Mouse (Mus musculus): ENCODE data around the gene Nadk. TPM values are rescaled to one million over a fixed set of nuclear protein-coding genes. Genes with fewer than 3 reads are reported as not detected.

Gene Nadk
- total and polyA plus RNA-seq, 3 experiments = 162 to 204 (median 199) TPM

DNA sequence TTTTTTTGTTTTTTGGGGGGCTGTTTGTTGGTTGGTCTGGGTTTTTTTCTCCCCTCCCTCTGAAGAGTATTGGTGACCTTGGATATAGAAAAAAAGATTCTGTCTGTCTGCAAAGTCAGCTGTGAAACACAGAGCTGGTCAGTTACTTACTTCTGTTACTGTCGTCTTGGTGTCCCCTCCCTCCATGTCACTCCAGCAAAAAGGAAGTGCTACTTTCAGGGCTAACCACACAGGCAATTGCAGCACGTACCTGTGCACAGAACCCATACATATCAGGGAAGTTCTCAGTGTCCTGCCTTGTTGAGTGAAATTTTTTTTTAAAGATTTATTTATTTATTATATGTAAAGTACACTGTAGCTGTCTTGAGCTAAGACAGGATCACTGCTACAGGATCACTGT is 11.7 kb upstream of the Nadk start:
- H3K4me2 ChIP-seq (ENCODE audit: insufficient read depth, low read depth, poor library complexity, severe bottlenecking) = peak overlapping the region; percentile 55
- dilution Hi-C loops (cut with MboI; ENCODE audit: extremely low pct_ligation_motif_present, extremely low pct_unique_long_range_greater_than_20kb, low sequenced_read_pairs) (no loop called here), in situ Hi-C loops (cut with MboI; ENCODE audit: low pct_ligation_motif_present, low pct_unique_long_range_greater_than_20kb, low sequenced_read_pairs) (no loop called here)
- H3K9me3 ChIP-seq (replicated peaks; ENCODE audit: low read length) = no peaks in the 10 kb centered on the region
- H3K4me1 ChIP-seq (ENCODE audit: control insufficient read depth in 1 of 2, insufficient read depth in 2 of 2) = peaks cover 11 to 38% of the 10 kb centered on the region in 2 experiments
- H3K27ac ChIP-seq (ENCODE audit: insufficient read depth, low read depth) = peak overlapping the region; percentile 93
- H3K36me3 ChIP-seq (replicated peaks in 1 of 2; ENCODE audit: control insufficient read depth in 1 of 2, insufficient read depth in 1 of 2, low read length in 1 of 2) = peaks cover 54 to 67% of the 10 kb centered on the region in 2 experiments
- H3K4me3 ChIP-seq (replicated peaks in 1 of 3; ENCODE audit: low read depth in 2 of 3, low read length in 2 of 3, poor library complexity in 1 of 3) = no peak overlapping the region
- DNase-seq (ENCODE audit: extremely low read depth) = peak; percentile 65
- peaks cover 17% of the 10 kb centered on the region for H3K79me2 ChIP-seq (replicated peaks; ENCODE audit: control insufficient read depth, extremely low read depth, insufficient read depth, poor library complexity, severe bottlenecking)
- no peak for TF ChIP-seq ETS1 (conservative IDR thresholded peaks at IDR 0.05; ENCODE audit: low read depth, low read length)
- TF ChIP-seq TBP (conservative IDR thresholded peaks at IDR 0.05; ENCODE audit: low read depth, low read length) = peak; percentile 61; the same call in 1 of the 2 replicates
- TF ChIP-seq IRF4 (IDR thresholded peaks at IDR 0.05; ENCODE audit: low read depth, low read length) = peak; percentile 79
- TF ChIP-seq JUND (conservative IDR thresholded peaks at IDR 0.05; ENCODE audit: low read depth, low read length) = no peak
- TF ChIP-seq EP300 (IDR thresholded peaks at IDR 0.05; ENCODE audit: low read length) = peak; percentile 64
- no peaks in the 10 kb centered on the region for H3K27me3 ChIP-seq (replicated peaks)
- H3K9ac ChIP-seq (ENCODE audit: insufficient read depth, low read depth) = peak overlapping the region; percentile 42

DNA sequence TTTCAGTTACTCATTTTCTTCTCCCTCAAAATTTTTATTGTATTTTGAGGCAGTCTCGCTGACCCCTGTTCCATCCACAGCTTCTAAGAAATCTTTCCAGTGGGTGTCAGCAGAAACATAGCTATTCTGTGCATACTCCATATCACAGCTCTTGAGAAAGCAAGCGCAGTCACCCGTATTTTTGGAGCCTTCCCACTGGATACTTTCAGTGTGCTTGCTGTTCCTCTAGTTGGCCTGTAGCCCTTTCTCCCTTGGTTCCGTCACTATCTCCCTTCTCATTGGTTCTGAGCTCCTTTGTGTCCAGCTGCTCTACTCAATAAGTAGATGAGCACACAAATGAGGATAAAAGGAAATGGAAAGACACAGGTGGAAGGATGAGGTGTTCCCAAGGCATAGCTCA is 11.1 kb upstream of the Nadk start:
- Histone ChIP-seq H3K4me3 (replicated peaks in 1 of 3; ENCODE audit: low read depth in 2 of 3, low read length in 2 of 3, poor library complexity in 1 of 3) (no peak overlapping the region), H3K27ac (ENCODE audit: insufficient read depth, low read depth) (peak overlapping the region; percentile 93), H3K9ac (ENCODE audit: insufficient read depth, low read depth) (peak overlapping the region; percentile 42), H3K4me1 (ENCODE audit: control insufficient read depth in 1 of 2, insufficient read depth in 2 of 2) (peaks cover 11 to 38% of the 10 kb centered on the region in 2 experiments), H3K9me3 (replicated peaks; ENCODE audit: low read length) (no peaks in the 10 kb centered on the region), H3K79me2 (replicated peaks; ENCODE audit: control insufficient read depth, extremely low read depth, insufficient read depth, poor library complexity, severe bottlenecking) (peaks cover 17% of the 10 kb centered on the region), H3K27me3 (replicated peaks) (no peaks in the 10 kb centered on the region), H3K36me3 (replicated peaks in 1 of 2; ENCODE audit: control insufficient read depth in 1 of 2, insufficient read depth in 1 of 2, low read length in 1 of 2) (peaks cover 55 to 68% of the 10 kb centered on the region in 2 experiments), H3K4me2 (ENCODE audit: insufficient read depth, low read depth, poor library complexity, severe bottlenecking) (peak overlapping the region; percentile 55; the same call in 1 of the 2 replicates)
- dilution Hi-C loops (cut with MboI; ENCODE audit: extremely low pct_ligation_motif_present, extremely low pct_unique_long_range_greater_than_20kb, low sequenced_read_pairs) = no loop called here
- no peak for DNase-seq (ENCODE audit: extremely low read depth)
- no peak for TF ChIP-seq JUND (conservative IDR thresholded peaks at IDR 0.05; ENCODE audit: low read depth, low read length)
- no peak for TF ChIP-seq TBP (conservative IDR thresholded peaks at IDR 0.05; ENCODE audit: low read depth, low read length)
- TF ChIP-seq HCFC1 (IDR thresholded peaks at IDR 0.05; ENCODE audit: low read depth, low read length) = no peak
- no peak for TF ChIP-seq CTCF (conservative IDR thresholded peaks at IDR 0.05 in 1 of 2, IDR thresholded peaks at IDR 0.05 in 1 of 2; ENCODE audit: low read depth in 2 of 2, low read length in 2 of 2)
- no peak for TF ChIP-seq TCF12 (IDR thresholded peaks at IDR 0.05; ENCODE audit: low read depth, low read length)
- no peak for TF ChIP-seq POLR2AphosphoS2 (IDR thresholded peaks at IDR 0.05; ENCODE audit: low read depth, low read length)
- TF ChIP-seq NRF1 (IDR thresholded peaks at IDR 0.05; ENCODE audit: low read depth, low read length) = no peak
- no peak for TF ChIP-seq MAFK (IDR thresholded peaks at IDR 0.05; ENCODE audit: insufficient replicate concordance, low read length)
- no peak for TF ChIP-seq CHD1 (IDR thresholded peaks at IDR 0.05; ENCODE audit: low read depth, low read length)
- no peak for TF ChIP-seq GABPA (IDR thresholded peaks at IDR 0.05; ENCODE audit: insufficient replicate concordance, low read depth, low read length)
- TF ChIP-seq RAD21 (IDR thresholded peaks at IDR 0.05; ENCODE audit: low read depth, low read length) = no peak
- TF ChIP-seq ZKSCAN1 (IDR thresholded peaks at IDR 0.05; ENCODE audit: borderline replicate concordance, low read depth, low read length) = no peak
- TF ChIP-seq SIN3A (IDR thresholded peaks at IDR 0.05; ENCODE audit: low read length) = no peak
- TF ChIP-seq ZNF384 (IDR thresholded peaks at IDR 0.05; ENCODE audit: low read depth, low read length) = no peak
- no peak for TF ChIP-seq USF2 (conservative IDR thresholded peaks at IDR 0.05; ENCODE audit: low read depth, low read length)
- no peak for TF ChIP-seq CHD2 (IDR thresholded peaks at IDR 0.05; ENCODE audit: low read length)
- no peak for TF ChIP-seq PAX5 (IDR thresholded peaks at IDR 0.05; ENCODE audit: low read length)
- in situ Hi-C loops (cut with MboI; ENCODE audit: low pct_ligation_motif_present, low pct_unique_long_range_greater_than_20kb, low sequenced_read_pairs) = no loop called here
